Mouse (Mus musculus) hindbrain, postnatal 0 days (tissue): ENCODE measurements at regions not wholly inside any gene's neighbourhood (a gene's known extent, or its start where the extent isn't known, plus 50 kb on each side); places are given as distances from the start of the nearest gene placed in this dataset.

Experiments used
- ATAC-seq: fragments of 200-750 bp; cut with Nextera tagmentation; 2 replicates; pipeline ENCODE4 v1.8.0; 2017; ENCODE audit warnings: mild to moderate bottlenecking, moderate TSS enrichment, moderate library complexity
- DNase-seq: peaks from one replicate; pipeline ENCODE4 v3.0.0-alpha.2; 2015; ENCODE audit warnings: low spot score
- H3K27ac ChIP-seq: fragments of 300-500 bp; sonication (generic); 2 replicates; pipeline ENCODE4 v1.5.1; 2014; ENCODE audit warnings: mild to moderate bottlenecking
- H3K27me3 ChIP-seq: fragments of 300-500 bp; sonication (generic); 2 replicates; pipeline ENCODE4 v1.6.1; 2014; ENCODE audit warnings: low read length, mixed read lengths; ENCODE audit not compliant: insufficient read depth
- H3K36me3 ChIP-seq: fragments of 300-500 bp; sonication (generic); 2 replicates; pipeline ENCODE4 v1.6.1; 2014; ENCODE audit warnings: low read length, mixed read lengths; ENCODE audit not compliant: insufficient read depth
- H3K4me1 ChIP-seq: fragments of 300-500 bp; sonication (generic); 2 replicates; pipeline ENCODE4 v1.6.1; 2014; ENCODE audit warnings: antibody characterized with exemption, low read length, mixed read lengths; ENCODE audit not compliant: insufficient read depth
- H3K4me2 ChIP-seq: fragments of 300-500 bp; sonication (generic); 2 replicates; pipeline ENCODE4 v1.6.1; 2014; ENCODE audit warnings: low read depth, mild to moderate bottlenecking, low read length, moderate library complexity, mixed read lengths
- H3K4me3 ChIP-seq: fragments of 300-500 bp; sonication (generic); 2 replicates; pipeline ENCODE4 v1.5.1; 2014; ENCODE audit warnings: low read length
- H3K9ac ChIP-seq: fragments of 300-500 bp; sonication (generic); replicated peaks from 2 replicates; pipeline ENCODE4 v1.6.1; 2014; ENCODE audit warnings: mild to moderate bottlenecking, low read length, moderate library complexity, mixed read lengths
- H3K9me3 ChIP-seq: fragments of 300-500 bp; sonication (generic); 2 replicates; pipeline ENCODE4 v1.6.1; 2016; ENCODE audit warnings: low read length, mixed read lengths
- CTCF ChIP-seq: IDR thresholded peaks from 2 replicates; pipeline ENCODE4 v1.5.1; 2016; ENCODE audit warnings: antibody characterized with exemption, control low read depth, low read depth
- WGBS: fragments of 180-500 bp; shearing (Covaris S2); extraction: QIAGEN DNeasy Blood & Tissue Kit; methylation state at CpG from one replicate; pipeline ENCODE4 v1.1.7; 2014; 5-methylcytosine and 5-hydroxymethylcytosine counted together

GRCm38 (mm10) chr14:16962216-16962826 lies 143.4 kb upstream of the Rarb start:
- Histone ChIP-seq H3K27ac (no peak overlapping the region), H3K4me3 (no peak overlapping the region), H3K9ac (no peak overlapping the region), H3K27me3 (no peaks in the 10 kb centered on the region), H3K4me1 (no peaks in the 10 kb centered on the region), H3K9me3 (no peaks in the 10 kb centered on the region), H3K4me2 (no peak overlapping the region), H3K36me3 (no peaks in the 10 kb centered on the region)
- 69% methylated on average over 3 of the region's 3 CpGs for WGBS
- ATAC-seq (no peak), DNase-seq (no peak)
- no peak for TF ChIP-seq CTCF

GRCm38 (mm10) chr14:16957802-16958201 lies 138.8 kb upstream of the Rarb start:
- WGBS = 41% methylated on average over 3 of the region's 3 CpGs
- Histone ChIP-seq H3K27ac (no peak overlapping the region), H3K4me3 (no peak overlapping the region), H3K4me2 (no peak overlapping the region), H3K9ac (no peak overlapping the region), H3K27me3 (no peaks in the 10 kb centered on the region), H3K36me3 (no peaks in the 10 kb centered on the region), H3K4me1 (no peaks in the 10 kb centered on the region), H3K9me3 (no peaks in the 10 kb centered on the region)
- ATAC-seq (no peak), DNase-seq (peak; percentile 13)
- TF ChIP-seq CTCF = no peak

GRCm38 (mm10) chr14:16954511-16955443 lies 135.8 kb upstream of the Rarb start:
- no peak overlapping the region for H3K27ac ChIP-seq
- TF ChIP-seq CTCF = no peak
- no peaks in the 10 kb centered on the region for H3K27me3 ChIP-seq
- no peaks in the 10 kb centered on the region for H3K4me1 ChIP-seq
- H3K9me3 ChIP-seq = no peaks in the 10 kb centered on the region
- H3K9ac ChIP-seq = no peak overlapping the region
- DNase-seq (peak; percentile 62), ATAC-seq (peak; percentile 61)
- WGBS = 53% methylated on average over 6 of the region's 6 CpGs
- no peak overlapping the region for H3K4me2 ChIP-seq
- no peak overlapping the region for H3K4me3 ChIP-seq
- H3K36me3 ChIP-seq = no peaks in the 10 kb centered on the region

GRCm38 (mm10) chr14:16948736-16949135 lies 129.8 kb upstream of the Rarb start:
- no peak overlapping the region for H3K9ac ChIP-seq
- no peak for ATAC-seq
- H3K27me3 ChIP-seq = no peaks in the 10 kb centered on the region
- no peak for TF ChIP-seq CTCF
- no peak overlapping the region for H3K4me3 ChIP-seq
- H3K27ac ChIP-seq = no peak overlapping the region
- H3K4me1 ChIP-seq = no peaks in the 10 kb centered on the region
- WGBS = 78% methylated on average over 1 of the region's 1 CpGs
- no peak for DNase-seq
- H3K4me2 ChIP-seq = no peak overlapping the region
- no peaks in the 10 kb centered on the region for H3K36me3 ChIP-seq
- no peaks in the 10 kb centered on the region for H3K9me3 ChIP-seq

- H3K36me3 ChIP-seq = no peaks in the 10 kb centered on the region
- TF ChIP-seq CTCF = no peak
- no peak overlapping the region for H3K4me2 ChIP-seq
- H3K4me3 ChIP-seq = no peak overlapping the region
- ATAC-seq (no peak), DNase-seq (no peak)
- H3K4me1 ChIP-seq = no peaks in the 10 kb centered on the region
- no peak overlapping the region for H3K27ac ChIP-seq
- no peak overlapping the region for H3K9ac ChIP-seq
- no peaks in the 10 kb centered on the region for H3K9me3 ChIP-seq
- 91% methylated on average over 1 of the region's 1 CpGs for WGBS
- H3K27me3 ChIP-seq = no peaks in the 10 kb centered on the region
These were observed 125.5 kb upstream of the Rarb start for GRCm38 (mm10) chr14:16944441-16944840.

GRCm38 (mm10) chr14:16943531-16943930 lies 124.6 kb upstream of the Rarb start:
- Histone ChIP-seq H3K9ac (no peak overlapping the region), H3K4me2 (no peak overlapping the region), H3K36me3 (no peaks in the 10 kb centered on the region), H3K27ac (no peak overlapping the region), H3K9me3 (no peaks in the 10 kb centered on the region), H3K27me3 (no peaks in the 10 kb centered on the region), H3K4me1 (no peaks in the 10 kb centered on the region), H3K4me3 (no peak overlapping the region)
- TF ChIP-seq CTCF = no peak
- DNase-seq (no peak), ATAC-seq (no peak)
- 77% methylated on average over 5 of the region's 5 CpGs for WGBS

- Histone ChIP-seq H3K9me3 (no peaks in the 10 kb centered on the region), H3K27ac (no peak overlapping the region), H3K27me3 (no peaks in the 10 kb centered on the region), H3K4me1 (no peaks in the 10 kb centered on the region), H3K9ac (no peak overlapping the region), H3K4me2 (no peak overlapping the region), H3K4me3 (no peak overlapping the region), H3K36me3 (no peaks in the 10 kb centered on the region)
- 97% methylated on average over 2 of the region's 2 CpGs for WGBS
- ATAC-seq (no peak), DNase-seq (no peak)
- no peak for TF ChIP-seq CTCF
These were observed 108.2 kb upstream of the Rarb start for GRCm38 (mm10) chr14:16927136-16927535.
